Mouse (Mus musculus): ENCODE results near the gene Adrm1. TPM values are rescaled to one million over a fixed set of nuclear protein-coding genes. Genes with fewer than 3 reads are reported as not detected.
A peak's percentile ranks its signal among the peaks of the same experiment; 100 is the strongest.

Adrm1 gene
- 45.5 and 50.2 TPM in 2 replicates for polyA plus RNA-seq (2011; ENCODE audit: insufficient read depth, insufficient read length, low replicate concordance, missing spikeins)

- TF ChIP-seq POLR2A (IDR thresholded peaks at IDR 0.05; ENCODE audit: borderline replicate concordance, control insufficient read depth, low read depth, low read length) = 0 out of 2 replicates have a peak, but pooled peaks have one; percentile 20
- TF ChIP-seq CTCF (IDR thresholded peaks at IDR 0.05; ENCODE audit: control insufficient read depth, insufficient read depth, low read length) = peak; percentile 73
- Histone ChIP-seq H3K4me3 (replicated peaks; ENCODE audit: control insufficient read depth, low read depth, low read length) (peak within 1 kb of the TSS; percentile 79), H3K4me1 (ENCODE audit: control insufficient read depth, insufficient read depth, low read length) (peaks cover 5% of the 10 kb centered on the region), H3K27ac (ENCODE audit: control insufficient read depth, insufficient read depth, low read depth, low read length, poor library complexity) (peak within 1 kb of the TSS; percentile 95)
- 5% methylated on average over 41 of the region's 41 CpGs for WGBS
Measured at GRCm38 (mm10) chr2:180170806-180171521, at the start of gene Adrm1. Adrm1 (plus strand) TSS chr2:180171485.

- no peak for TF ChIP-seq POLR2A (IDR thresholded peaks at IDR 0.05; ENCODE audit: borderline replicate concordance, control insufficient read depth, low read depth, low read length)
- peaks cover 4% of the 10 kb centered on the region; the same call in 1 of the 2 replicates for H3K4me1 ChIP-seq (ENCODE audit: control insufficient read depth, insufficient read depth, low read length)
Measured at GRCm38 (mm10) chr2:180124192-180124591, 47.1 kb upstream of the Adrm1 start.

GRCm38 (mm10) chr2:180126195-180126594 lies 45.1 kb upstream of the Adrm1 start:
- H3K27ac ChIP-seq (ENCODE audit: control insufficient read depth, insufficient read depth, low read depth, low read length, poor library complexity) = peak overlapping the region; percentile 5; the same call in 1 of the 2 replicates
- TF ChIP-seq CTCF (IDR thresholded peaks at IDR 0.05; ENCODE audit: control insufficient read depth, insufficient read depth, low read length) = no peak
- TF ChIP-seq POLR2A (IDR thresholded peaks at IDR 0.05; ENCODE audit: borderline replicate concordance, control insufficient read depth, low read depth, low read length) = no peak
- H3K4me3 ChIP-seq (replicated peaks; ENCODE audit: control insufficient read depth, low read depth, low read length) = no peak overlapping the region
- peaks cover 4% of the 10 kb centered on the region; the same call in 1 of the 2 replicates for H3K4me1 ChIP-seq (ENCODE audit: control insufficient read depth, insufficient read depth, low read length)
- WGBS = 3% methylated on average over 4 of the region's 4 CpGs

More at GRCm38 (mm10) chr2:180124192-180124591, 47.1 kb upstream of the Adrm1 start:
- WGBS = 83% methylated on average over 2 of the region's 2 CpGs
- Histone ChIP-seq H3K27ac (ENCODE audit: control insufficient read depth, insufficient read depth, low read depth, low read length, poor library complexity) (no peak overlapping the region), H3K4me3 (replicated peaks; ENCODE audit: control insufficient read depth, low read depth, low read length) (no peak overlapping the region)

- Histone ChIP-seq H3K4me3 (replicated peaks; ENCODE audit: control insufficient read depth, low read depth, low read length) (no peak overlapping the region), H3K27ac (ENCODE audit: control insufficient read depth, insufficient read depth, low read depth, low read length, poor library complexity) (peak overlapping the region; percentile 69), H3K4me1 (ENCODE audit: control insufficient read depth, insufficient read depth, low read length) (peaks cover 4% of the 10 kb centered on the region; the same call in 1 of the 2 replicates)
- 19% methylated on average over 1 of the region's 1 CpGs for WGBS
- no peak for TF ChIP-seq POLR2A (IDR thresholded peaks at IDR 0.05; ENCODE audit: borderline replicate concordance, control insufficient read depth, low read depth, low read length)
- no peak for TF ChIP-seq CTCF (IDR thresholded peaks at IDR 0.05; ENCODE audit: control insufficient read depth, insufficient read depth, low read length)
Measured at GRCm38 (mm10) chr2:180127675-180128074, 43.6 kb upstream of the Adrm1 start.

GRCm38 (mm10) chr2:180133231-180133630 lies 38.1 kb upstream of the Adrm1 start:
- peaks cover 4% of the 10 kb centered on the region; the same call in 1 of the 2 replicates for H3K4me1 ChIP-seq (ENCODE audit: control insufficient read depth, insufficient read depth, low read length)
- H3K4me3 ChIP-seq (replicated peaks; ENCODE audit: control insufficient read depth, low read depth, low read length) = no peak overlapping the region
- TF ChIP-seq CTCF (IDR thresholded peaks at IDR 0.05; ENCODE audit: control insufficient read depth, insufficient read depth, low read length) (no peak), POLR2A (IDR thresholded peaks at IDR 0.05; ENCODE audit: borderline replicate concordance, control insufficient read depth, low read depth, low read length) (no peak)
- 63% methylated on average over 4 of the region's 4 CpGs for WGBS
- H3K27ac ChIP-seq (ENCODE audit: control insufficient read depth, insufficient read depth, low read depth, low read length, poor library complexity) = no peak overlapping the region; the same call in 1 of the 2 replicates

DNA sequence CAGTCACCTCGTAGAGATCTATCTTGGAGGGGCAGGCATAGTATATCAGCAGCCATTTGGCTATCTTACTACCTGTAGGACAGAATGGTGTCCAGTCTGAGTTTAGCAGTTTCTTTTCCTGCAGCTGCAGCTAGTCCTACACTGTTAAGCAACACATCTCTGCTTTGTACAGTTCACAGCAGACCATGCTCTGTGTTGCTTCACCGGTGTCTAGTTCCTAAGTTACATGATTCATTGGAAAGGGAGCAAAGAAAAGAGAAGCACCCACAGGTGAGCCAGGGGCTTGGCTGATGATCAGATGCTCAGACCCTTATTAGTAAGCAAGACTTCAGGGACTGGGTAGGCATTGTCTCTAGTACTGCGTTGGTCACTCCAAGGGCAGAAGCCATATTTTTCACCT lies 37.4 kb upstream of the Adrm1 start:
- Histone ChIP-seq H3K27ac (ENCODE audit: control insufficient read depth, insufficient read depth, low read depth, low read length, poor library complexity) (peak overlapping the region; percentile 50; the same call in 1 of the 2 replicates), H3K4me1 (ENCODE audit: control insufficient read depth, insufficient read depth, low read length) (peaks cover 4% of the 10 kb centered on the region; the same call in 1 of the 2 replicates), H3K4me3 (replicated peaks; ENCODE audit: control insufficient read depth, low read depth, low read length) (no peak overlapping the region)
- 62% methylated on average over 3 of the region's 3 CpGs for WGBS
- no peak for TF ChIP-seq POLR2A (IDR thresholded peaks at IDR 0.05; ENCODE audit: borderline replicate concordance, control insufficient read depth, low read depth, low read length)
- TF ChIP-seq CTCF (IDR thresholded peaks at IDR 0.05; ENCODE audit: control insufficient read depth, insufficient read depth, low read length) = no peak

DNA sequence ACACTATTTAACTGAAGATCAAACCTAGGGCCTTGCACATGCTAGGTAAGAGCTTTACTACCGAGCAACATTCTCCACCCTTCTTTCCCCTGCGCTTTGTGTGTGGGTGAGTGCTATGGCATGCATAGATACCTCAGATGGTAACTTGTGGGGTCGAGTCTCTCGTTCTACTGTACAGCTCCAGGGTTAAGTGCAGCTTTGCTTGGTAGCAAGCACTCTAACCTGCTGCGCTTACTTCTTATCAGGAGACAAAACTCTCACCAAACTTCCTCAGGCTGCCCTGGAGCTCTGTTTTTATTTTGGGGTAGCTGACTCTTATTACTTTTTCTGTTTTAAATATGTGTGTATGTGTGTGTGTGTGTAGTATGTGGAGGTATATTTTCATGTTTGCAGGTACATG lies 35.9 kb upstream of the Adrm1 start:
- 49% methylated on average over 5 of the region's 5 CpGs for whole genome bisulfite sequencing
- H3K4me3 ChIP-seq (replicated peaks; ENCODE audit: control insufficient read depth, low read depth, low read length) = no peak overlapping the region

GRCm38 (mm10) chr2:180146091-180146490 lies 25.2 kb upstream of the Adrm1 start:
- Histone ChIP-seq H3K4me3 (replicated peaks; ENCODE audit: control insufficient read depth, low read depth, low read length) (no peak overlapping the region), H3K27ac (ENCODE audit: control insufficient read depth, insufficient read depth, low read depth, low read length, poor library complexity) (no peak overlapping the region), H3K4me1 (ENCODE audit: control insufficient read depth, insufficient read depth, low read length) (no peaks in the 10 kb centered on the region)
- TF ChIP-seq CTCF (IDR thresholded peaks at IDR 0.05; ENCODE audit: control insufficient read depth, insufficient read depth, low read length) = no peak
- WGBS = 88% methylated on average over 2 of the region's 2 CpGs

More for the DNA sequence above, 35.9 kb upstream of the Adrm1 start:
- H3K4me1 ChIP-seq (ENCODE audit: control insufficient read depth, insufficient read depth, low read length) = peaks cover 4% of the 10 kb centered on the region; the same call in 1 of the 2 replicates
- TF ChIP-seq POLR2A (IDR thresholded peaks at IDR 0.05; ENCODE audit: borderline replicate concordance, control insufficient read depth, low read depth, low read length) = no peak
- no peak for TF ChIP-seq CTCF (IDR thresholded peaks at IDR 0.05; ENCODE audit: control insufficient read depth, insufficient read depth, low read length)
- H3K27ac ChIP-seq (ENCODE audit: control insufficient read depth, insufficient read depth, low read depth, low read length, poor library complexity) = no peak overlapping the region
